ENCODE assay signal across 8 mouse cellular contexts in the genomic region with DNA sequence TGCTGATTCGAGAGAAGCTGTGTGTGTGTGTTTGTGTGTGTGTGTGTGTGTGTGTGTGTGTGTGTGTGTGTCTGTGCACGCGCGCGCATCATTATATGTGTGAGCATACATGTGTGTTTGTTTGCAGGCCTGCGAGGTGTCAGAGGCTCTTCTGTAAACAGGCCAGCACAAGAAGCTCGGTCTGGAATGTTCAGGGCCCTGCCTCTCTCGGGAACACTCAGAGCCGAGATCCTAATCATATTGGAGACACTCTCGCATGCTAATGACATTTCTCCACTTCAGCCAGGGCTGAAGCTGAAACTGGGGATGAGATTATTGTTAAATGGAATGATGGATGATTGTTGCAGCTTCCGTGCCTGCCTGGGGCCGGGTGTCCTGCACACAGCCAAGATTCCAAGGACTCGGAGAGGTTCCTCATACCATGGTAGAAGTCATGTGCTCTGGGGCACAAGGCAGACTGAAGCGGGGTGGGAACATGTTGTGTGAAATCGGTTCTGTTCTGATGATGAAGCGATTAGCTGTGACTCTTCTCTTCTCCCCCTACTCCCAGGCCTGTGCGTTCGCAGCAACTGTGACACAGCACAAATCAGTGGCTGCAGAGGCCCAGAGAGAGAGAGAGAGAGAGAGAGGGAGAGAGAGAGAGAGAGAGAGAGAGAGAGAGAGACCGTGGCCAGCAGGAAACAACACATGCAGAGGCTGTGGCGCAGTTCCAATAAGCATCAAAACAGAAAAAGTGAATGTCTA.
A peak's percentile ranks its signal among the peaks of the same experiment; 100 is the strongest.
DNase-seq lines count a peak whose midpoint lies in the region; ATAC-seq and TF ChIP-seq lines count a peak whose summit lies in the region.

No protein-coding gene starts in this region.

- ATAC-seq in granulocyte monocyte progenitor cell, adult 5-6 weeks (replicated peaks; ENCODE audit: poor library complexity, severe bottlenecking) = 0 out of 2 replicates have a peak, but pooled peaks have one; percentile 8
- ATAC-seq in limb, embryonic 14.5 days (ENCODE audit: low FRiP score, low read depth) = peak; percentile 26; the same call in 1 of the 2 replicates

- DNase-seq in heart, adult 18-20 months = peak; percentile 23 to 58
- DNase-seq in heart, embryonic 10.5 days (ENCODE audit: low spot score) = no peak
- DNase-seq in MN1 (ENCODE audit: low spot score) = peak; percentile 67
- peak; percentile 28 for DNase-seq in limb, embryonic 14.5 days (ENCODE audit: low spot score)
- no peak for DNase-seq in spleen, adult 12 weeks (ENCODE audit: low spot score)
- DNase-seq in ovary, postnatal 36 days (ENCODE audit: low spot score) = no peak
- DNase-seq in thymus, adult 2 months = no peak

- 57% methylated on average over 20 of the region's 20 CpGs for WGBS in heart, embryonic 10.5 days
- WGBS in limb, embryonic 14.5 days = 66% methylated on average over 20 of the region's 20 CpGs
- WGBS in thymus, adult 2 months = 71% methylated on average over 20 of the region's 20 CpGs

- no peak overlapping the region for H3K27ac ChIP-seq in heart, embryonic 10.5 days
- no peak overlapping the region for H3K27ac ChIP-seq in limb, embryonic 14.5 days (replicated peaks; ENCODE audit: low read depth, low read length)
- no peak overlapping the region for H3K27ac ChIP-seq in thymus, adult 2 months (ENCODE audit: control insufficient read depth, insufficient read depth, low read length)

- H3K36me3 ChIP-seq in heart, embryonic 10.5 days = no peaks in the 10 kb centered on the region
- H3K36me3 ChIP-seq in limb, embryonic 14.5 days (ENCODE audit: control insufficient read depth, insufficient read depth, low read length) = no peaks in the 10 kb centered on the region
- H3K36me3 ChIP-seq in thymus, adult 2 months (ENCODE audit: control insufficient read depth, insufficient read depth, low read length) = no peaks in the 10 kb centered on the region

- no peak overlapping the region for H3K4me2 ChIP-seq in limb, embryonic 14.5 days (replicated peaks; ENCODE audit: low read depth, low read length, severe bottlenecking)

- no peaks in the 10 kb centered on the region for H3K9me3 ChIP-seq in heart, embryonic 10.5 days
- H3K9me3 ChIP-seq in limb, embryonic 14.5 days (ENCODE audit: control insufficient read depth, low read length) = no peaks in the 10 kb centered on the region

- H3K9ac ChIP-seq in limb, embryonic 14.5 days (ENCODE audit: low read depth, low read length, severe bottlenecking) = no peak overlapping the region

- H3K4me3 ChIP-seq in heart, embryonic 10.5 days = no peak overlapping the region
- H3K4me3 ChIP-seq in limb, embryonic 14.5 days (replicated peaks; ENCODE audit: low read length) = no peak overlapping the region
- H3K4me3 ChIP-seq in thymus, adult 2 months (ENCODE audit: control insufficient read depth, insufficient read depth, low read length) = no peak overlapping the region

- H3K27me3 ChIP-seq in heart, embryonic 10.5 days (ENCODE audit: insufficient read depth, poor library complexity, severe bottlenecking) = 0 out of 2 replicates have a peak, but pooled peaks cover 3% of the 10 kb centered on the region
- H3K27me3 ChIP-seq in limb, embryonic 14.5 days (ENCODE audit: control insufficient read depth, insufficient read depth, low read length) = no peaks in the 10 kb centered on the region
- H3K27me3 ChIP-seq in thymus, adult 2 months (ENCODE audit: control insufficient read depth, insufficient read depth, low read length) = no peaks in the 10 kb centered on the region

- peaks cover 14% of the 10 kb centered on the region for H3K4me1 ChIP-seq in heart, embryonic 10.5 days
- no peaks in the 10 kb centered on the region for H3K4me1 ChIP-seq in limb, embryonic 14.5 days (ENCODE audit: control insufficient read depth, insufficient read depth, low read length)
- H3K4me1 ChIP-seq in thymus, adult 2 months (replicated peaks; ENCODE audit: control insufficient read depth, insufficient read depth, low read length) = no peaks in the 10 kb centered on the region

- no peak for TF ChIP-seq POLR2A in limb, embryonic 14.5 days (IDR thresholded peaks at IDR 0.05; ENCODE audit: borderline replicate concordance, extremely low read depth, insufficient read depth, insufficient read length)
- no peak for TF ChIP-seq POLR2A in thymus, adult 2 months (IDR thresholded peaks at IDR 0.05; ENCODE audit: control insufficient read depth, extremely low read depth, insufficient read depth, low read length, poor library complexity)

- no peak for TF ChIP-seq CTCF in thymus, adult 2 months (IDR thresholded peaks at IDR 0.05; ENCODE audit: borderline replicate concordance, control insufficient read depth, extremely low read depth, insufficient read depth, low read length, poor library complexity)

Comparison
In these comparisons a context has a peak if more than half of its experiments do, and no peak if none do; other contexts are left out.
1. DNase-seq: peak in heart, adult 18-20 months (2 of 2), MN1 (single experiment) and limb, embryonic 14.5 days (single experiment); none in heart, embryonic 10.5 days (single experiment), spleen, adult 12 weeks (single experiment), ovary, postnatal 36 days (single experiment) and thymus, adult 2 months (single experiment).